In the genomic region with DNA sequence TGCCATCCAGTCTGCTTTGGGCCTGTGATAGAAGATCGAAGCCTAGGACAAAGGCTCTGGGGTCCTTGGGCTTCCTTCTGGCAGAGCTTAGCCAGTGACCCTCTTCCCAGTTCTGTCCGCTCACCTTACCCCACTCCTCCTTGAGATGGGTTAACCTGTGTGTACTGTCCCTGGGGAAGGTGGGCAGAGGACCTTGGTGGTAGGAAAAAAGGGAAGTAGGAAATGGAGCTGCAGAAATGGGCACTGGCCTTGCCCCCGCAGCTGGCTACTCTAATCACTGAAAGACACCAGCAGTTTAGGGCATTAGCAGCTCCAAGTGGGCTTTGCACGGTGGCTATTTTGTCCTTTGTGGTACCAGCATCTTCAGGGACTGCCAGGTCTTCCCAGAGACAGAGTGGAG, we compare ENCODE assay signal across 7 mouse cellular contexts. TPM values are rescaled to one million over a fixed set of nuclear protein-coding genes. Genes with fewer than 3 reads are reported as not detected.
DNase-seq lines count a peak whose midpoint lies in the region; ATAC-seq and TF ChIP-seq lines count a peak whose summit lies in the region.

No protein-coding gene starts in this region.

- peaks cover 22% of the 10 kb centered on the region for H3K4me1 ChIP-seq in kidney, embryonic 15.5 days
- H3K4me1 ChIP-seq in bone marrow macrophage, adult 2 months (ENCODE audit: control insufficient read depth, insufficient read depth, low read length) = peaks cover 48% of the 10 kb centered on the region
- peaks cover 45% of the 10 kb centered on the region for H3K4me1 ChIP-seq in liver, embryonic 15.5 days (replicated peaks)

- peak overlapping the region; percentile 79 for H3K27ac ChIP-seq in kidney, embryonic 15.5 days
- peak overlapping the region; percentile 97 for H3K27ac ChIP-seq in bone marrow macrophage, adult 2 months (ENCODE audit: insufficient read depth, low read depth, low read length)
- H3K27ac ChIP-seq in liver, embryonic 15.5 days (replicated peaks) = peak overlapping the region; percentile 51; the same call in 1 of the 2 replicates

- 64% methylated on average over 4 of the region's 4 CpGs for WGBS in kidney, embryonic 15.5 days
- WGBS in liver, embryonic 15.5 days (ENCODE audit: insufficient replicate concordance) = 63% methylated on average over 4 of the region's 4 CpGs

- H3K36me3 ChIP-seq in kidney, embryonic 15.5 days = peaks cover 19% of the 10 kb centered on the region
- H3K36me3 ChIP-seq in liver, embryonic 15.5 days (replicated peaks) = peaks cover 10% of the 10 kb centered on the region

- no peak overlapping the region for H3K4me2 ChIP-seq in kidney, embryonic 15.5 days
- H3K4me2 ChIP-seq in liver, embryonic 15.5 days = no peak overlapping the region

- H3K9me3 ChIP-seq in kidney, embryonic 15.5 days (replicated peaks) = no peaks in the 10 kb centered on the region
- H3K9me3 ChIP-seq in liver, embryonic 15.5 days (replicated peaks) = no peaks in the 10 kb centered on the region

- no peak for TF ChIP-seq POLR2A in bone marrow macrophage, adult 2 months (IDR thresholded peaks at IDR 0.05; ENCODE audit: borderline replicate concordance, low read depth, low read length)

- H3K9ac ChIP-seq in kidney, embryonic 15.5 days = no peak overlapping the region
- no peak overlapping the region for H3K9ac ChIP-seq in liver, embryonic 15.5 days

- no peak overlapping the region for H3K4me3 ChIP-seq in kidney, embryonic 15.5 days (replicated peaks)
- H3K4me3 ChIP-seq in bone marrow macrophage, adult 2 months (ENCODE audit: insufficient read depth, low read length) = no peak overlapping the region
- H3K4me3 ChIP-seq in liver, embryonic 15.5 days (replicated peaks) = no peak overlapping the region

- no peak for TF ChIP-seq CTCF in bone marrow macrophage, adult 2 months (IDR thresholded peaks at IDR 0.05; ENCODE audit: low read depth, low read length)

- no peaks in the 10 kb centered on the region for H3K27me3 ChIP-seq in kidney, embryonic 15.5 days
- no peaks in the 10 kb centered on the region for H3K27me3 ChIP-seq in liver, embryonic 15.5 days

- DNase-seq in kidney, adult 18-20 months = no peak
- peak; percentile 28 to 29 for DNase-seq in B cell, adult 2 months
- no peak for DNase-seq in adrenal gland, postnatal 25 days

- ATAC-seq in kidney, embryonic 15.5 days (replicated peaks; ENCODE audit: low FRiP score) = no peak
- ATAC-seq in liver, embryonic 15.5 days (ENCODE audit: insufficient read depth) = no peak
- ATAC-seq in erythroblast, adult 5-6 weeks (replicated peaks; ENCODE audit: low FRiP score, poor library complexity, severe bottlenecking) = no peak

RNA-seq across cellular contexts. Expression of gene Zc3h12a, which starts 12.6 kb away (rescaled TPM):
- 0.33 and 0.44 TPM in 2 replicates for polyA plus RNA-seq in kidney, embryonic 15.5 days (2015; fragmentation: Nextera tagmentation; extraction: Ambion mirVana)
- polyA plus RNA-seq in bone marrow macrophage, adult 2 months (2012; ENCODE audit: insufficient read depth, insufficient read length, missing spikeins) = 27.3 and 29.1 TPM in 2 replicates
- 0.51 and 0.61 TPM in 2 replicates for polyA plus RNA-seq in liver, embryonic 15.5 days (2015; fragmentation: Nextera tagmentation; extraction: Ambion mirVana)
- total RNA-seq in adrenal gland, postnatal 25 days (2021) = 6.8 and 10.8 TPM in 2 replicates
- total RNA-seq in erythroblast, adult 5-6 weeks (2015; ENCODE audit: low replicate concordance) = 1.3 and 1.5 TPM in 2 replicates
- 1.2 TPM in 1 of 2 replicates, not detected in the other for total RNA-seq in erythroblast, adult 5-6 weeks (2017; ENCODE audit: low replicate concordance)

RNA-seq across cellular contexts. Expression of gene Meaf6, which starts 30.1 kb away (rescaled TPM):
- 64.1 and 67.8 TPM in 2 replicates for polyA plus RNA-seq in kidney, embryonic 15.5 days (2015; fragmentation: Nextera tagmentation; extraction: Ambion mirVana)
- 32.4 and 36.6 TPM in 2 replicates for polyA plus RNA-seq in bone marrow macrophage, adult 2 months (2012; ENCODE audit: insufficient read depth, insufficient read length, missing spikeins)
- polyA plus RNA-seq in liver, embryonic 15.5 days (2015; fragmentation: Nextera tagmentation; extraction: Ambion mirVana) = 16.3 and 18.3 TPM in 2 replicates
- total RNA-seq in adrenal gland, postnatal 25 days (2021) = 34.2 and 36.9 TPM in 2 replicates
- total RNA-seq in erythroblast, adult 5-6 weeks (2015; ENCODE audit: low replicate concordance) = 15.0 and 20.8 TPM in 2 replicates
- 20.4 and 34.7 TPM in 2 replicates for total RNA-seq in erythroblast, adult 5-6 weeks (2017; ENCODE audit: low replicate concordance)

RNA-seq across cellular contexts. Expression of gene Snip1, which starts 48.6 kb away (rescaled TPM):
- 29.0 and 31.0 TPM in 2 replicates for polyA plus RNA-seq in kidney, embryonic 15.5 days (2015; fragmentation: Nextera tagmentation; extraction: Ambion mirVana)
- polyA plus RNA-seq in bone marrow macrophage, adult 2 months (2012; ENCODE audit: insufficient read depth, insufficient read length, missing spikeins) = 18.0 and 18.5 TPM in 2 replicates
- polyA plus RNA-seq in liver, embryonic 15.5 days (2015; fragmentation: Nextera tagmentation; extraction: Ambion mirVana) = 14.2 and 15.1 TPM in 2 replicates
- total RNA-seq in adrenal gland, postnatal 25 days (2021) = 18.7 and 20.2 TPM in 2 replicates
- 5.9 and 9.8 TPM in 2 replicates for total RNA-seq in erythroblast, adult 5-6 weeks (2015; ENCODE audit: low replicate concordance)
- total RNA-seq in erythroblast, adult 5-6 weeks (2017; ENCODE audit: low replicate concordance) = 7.5 and 17.4 TPM in 2 replicates

RNA-seq across cellular contexts. Expression of gene Dnali1, which starts 49.6 kb away (rescaled TPM):
- not detected in 2 replicates for polyA plus RNA-seq in kidney, embryonic 15.5 days (2015; fragmentation: Nextera tagmentation; extraction: Ambion mirVana)
- polyA plus RNA-seq in bone marrow macrophage, adult 2 months (2012; ENCODE audit: insufficient read depth, insufficient read length, missing spikeins) = 0.37 TPM in 1 of 2 replicates, not detected in the other
- polyA plus RNA-seq in liver, embryonic 15.5 days (2015; fragmentation: Nextera tagmentation; extraction: Ambion mirVana) = not detected in 2 replicates
- total RNA-seq in adrenal gland, postnatal 25 days (2021) = not detected in 2 replicates
- total RNA-seq in erythroblast, adult 5-6 weeks (2015; ENCODE audit: low replicate concordance) = not detected in 2 replicates
- total RNA-seq in erythroblast, adult 5-6 weeks (2017; ENCODE audit: low replicate concordance) = not detected in 2 replicates

Comparison
In these comparisons a context has a peak if more than half of its experiments do, and no peak if none do; other contexts are left out.
1. DNase-seq: peak in B cell, adult 2 months (2 of 2); none in kidney, adult 18-20 months (single experiment) and adrenal gland, postnatal 25 days (single experiment).
2. RNA of gene Zc3h12a, which starts 12.6 kb away (polyA plus RNA-seq): 27.3 to 29.1 TPM in bone marrow macrophage, adult 2 months; 0.51 to 0.61 TPM in liver, embryonic 15.5 days and 0.33 to 0.44 TPM in kidney, embryonic 15.5 days; every median in the first group is over 10 times any median in the second.
3. Peak in every context shown above with its lines, with median percentiles within 50 percentile points of each other: H3K27ac ChIP-seq.